Mouse (Mus musculus) embryonic facial prominence, embryonic 10.5 days (tissue): ENCODE data around the gene Ins2. TPM values are rescaled to one million over a fixed set of nuclear protein-coding genes. Genes with fewer than 3 reads are reported as not detected.

ENCODE experiments used
- DNase-seq: peaks from one replicate; pipeline ENCODE4 v3.0.0-alpha.2; 2017; ENCODE audit warnings: low spot score
- H3K27ac ChIP-seq: fragments of 300-500 bp; sonication (generic); replicated peaks from 2 replicates; pipeline ENCODE4 v1.5.1; 2016; ENCODE audit warnings: mild to moderate bottlenecking
- H3K27me3 ChIP-seq: fragments of 300-500 bp; sonication (generic); replicated peaks from 2 replicates; pipeline ENCODE4 v1.6.1; 2016; ENCODE audit warnings: low read depth, mild to moderate bottlenecking; ENCODE audit not compliant: poor library complexity, severe bottlenecking
- H3K36me3 ChIP-seq: fragments of 300-500 bp; sonication (generic); replicated peaks from 2 replicates; pipeline ENCODE4 v1.6.1; 2016; ENCODE audit warnings: mild to moderate bottlenecking, moderate library complexity
- H3K4me1 ChIP-seq: fragments of 300-500 bp; sonication (generic); 2 replicates; pipeline ENCODE4 v1.6.1; 2016
- H3K4me3 ChIP-seq: fragments of 300-500 bp; sonication (generic); 2 replicates; pipeline ENCODE4 v1.5.1; 2016; ENCODE audit warnings: mild to moderate bottlenecking, moderate library complexity
- H3K9me3 ChIP-seq: fragments of 300-500 bp; sonication (generic); 2 replicates; pipeline ENCODE4 v1.6.1; 2016; ENCODE audit warnings: mild to moderate bottlenecking
- WGBS: fragments of 180-500 bp; shearing (Covaris S2); methylation state at CpG from one replicate; pipeline ENCODE4 v1.1.7; 2016; 5-methylcytosine and 5-hydroxymethylcytosine counted together
- polyA plus RNA-seq: library from polyadenylated mRNA; unstranded; fragments of >200 nt; fragmentation: Nextera tagmentation; extraction: Ambion mirVana; gene quantifications from 2 replicates; pipeline ENCODE4 v1.2.1, GENCODE M21; 2016

Ins2 gene
- polyA plus RNA-seq, 1 experiment from 2014 or later, result not detected

GRCm38 (mm10) chr7:142675141-142675540, 68.0 kb downstream of the Ins2 start:
- H3K27ac ChIP-seq, result peak overlapping the region; percentile 12; the same call in 1 of the 2 replicates
- H3K36me3 ChIP-seq, result no peaks in the 10 kb centered on the region
- H3K4me3 ChIP-seq, result no peak overlapping the region
- H3K9me3 ChIP-seq, result peaks cover 20% of the 10 kb centered on the region
- 0 out of 2 replicates have a peak, but pooled peaks cover 5% of the 10 kb centered on the region for H3K4me1 ChIP-seq
- no peaks in the 10 kb centered on the region for H3K27me3 ChIP-seq
- no peak for DNase-seq
- WGBS, result 70% methylated on average over 6 of the region's 6 CpGs

- no peak overlapping the region for H3K4me3 ChIP-seq
- H3K9me3 ChIP-seq, result peaks cover 41% of the 10 kb centered on the region
- H3K27me3 ChIP-seq, result peaks cover 7% of the 10 kb centered on the region
- H3K27ac ChIP-seq, result no peak overlapping the region
- DNase-seq, result peak; percentile 54
- H3K36me3 ChIP-seq, result peaks cover 28% of the 10 kb centered on the region
- peaks cover 5% of the 10 kb centered on the region; the same call in 1 of the 2 replicates for H3K4me1 ChIP-seq
- 16% methylated on average over 4 of the region's 4 CpGs for WGBS
Observed at GRCm38 (mm10) chr7:142672120-142672519, 71.1 kb downstream of the Ins2 start.

GRCm38 (mm10) chr7:142671067-142671466, 72.1 kb downstream of the Ins2 start:
- DNase-seq, result no peak
- peaks cover 39% of the 10 kb centered on the region for H3K36me3 ChIP-seq
- peaks cover 5% of the 10 kb centered on the region; the same call in 1 of the 2 replicates for H3K4me1 ChIP-seq
- H3K27ac ChIP-seq, result no peak overlapping the region
- 92% methylated on average over 1 of the region's 1 CpGs for WGBS
- peaks cover 41% of the 10 kb centered on the region for H3K9me3 ChIP-seq
- H3K4me3 ChIP-seq, result no peak overlapping the region
- H3K27me3 ChIP-seq, result peaks cover 17% of the 10 kb centered on the region

GRCm38 (mm10) chr7:142669751-142670625, 73.2 kb downstream of the Ins2 start, which contains the start of gene Gm49394:
Gm49394 (minus strand) TSS chr7:142669942.
- Histone ChIP-seq H3K4me3 (no peak within 1 kb of the TSS), H3K36me3 (peaks cover 41% of the 10 kb centered on the region), H3K27me3 (peaks cover 28% of the 10 kb centered on the region), H3K27ac (no peak within 1 kb of the TSS), H3K4me1 (peaks cover 4% of the 10 kb centered on the region), H3K9me3 (peaks cover 41% of the 10 kb centered on the region)
- 85% methylated on average over 23 of the region's 23 CpGs for WGBS
- DNase-seq, result no peak

GRCm38 (mm10) chr7:142668328-142668727, 74.9 kb downstream of the Ins2 start:
- Histone ChIP-seq H3K4me3 (no peak overlapping the region), H3K4me1 (peaks cover 17% of the 10 kb centered on the region), H3K36me3 (peaks cover 41% of the 10 kb centered on the region), H3K27me3 (peaks cover 45% of the 10 kb centered on the region), H3K9me3 (peaks cover 41% of the 10 kb centered on the region), H3K27ac (no peak overlapping the region)
- 96% methylated on average over 1 of the region's 1 CpGs for WGBS
- no peak for DNase-seq

GRCm38 (mm10) chr7:142667521-142667920, 75.7 kb downstream of the Ins2 start:
- Histone ChIP-seq H3K36me3 (peaks cover 41% of the 10 kb centered on the region), H3K27me3 (peaks cover 53% of the 10 kb centered on the region), H3K9me3 (peaks cover 41% of the 10 kb centered on the region), H3K4me1 (peaks cover 17% of the 10 kb centered on the region), H3K4me3 (no peak overlapping the region), H3K27ac (no peak overlapping the region)
- no peak for DNase-seq
- 91% methylated on average over 18 of the region's 18 CpGs for WGBS

GRCm38 (mm10) chr7:142666659-142667058, 76.5 kb downstream of the Ins2 start, which contains the start of gene Igf2:
Igf2 (minus strand) TSS chr7:142666816.
- Histone ChIP-seq H3K4me3 (0 out of 2 replicates have a peak within 1 kb of the TSS, but pooled peaks have one; percentile 64), H3K9me3 (peaks cover 35% of the 10 kb centered on the region), H3K4me1 (peaks cover 17% of the 10 kb centered on the region), H3K27me3 (peaks cover 62% of the 10 kb centered on the region), H3K36me3 (peaks cover 41% of the 10 kb centered on the region), H3K27ac (peak within 1 kb of the TSS; percentile 30)
- DNase-seq, result no peak
- WGBS, result 84% methylated on average over 2 of the region's 2 CpGs

GRCm38 (mm10) chr7:142666109-142666508, 77.1 kb downstream of the Ins2 start:
- Histone ChIP-seq H3K4me3 (no peak overlapping the region), H3K27me3 (peaks cover 67% of the 10 kb centered on the region), H3K36me3 (peaks cover 41% of the 10 kb centered on the region), H3K9me3 (peaks cover 30% of the 10 kb centered on the region), H3K27ac (peak overlapping the region; percentile 30), H3K4me1 (peaks cover 17% of the 10 kb centered on the region)
- 80% methylated on average over 4 of the region's 4 CpGs for WGBS
- no peak for DNase-seq

- Histone ChIP-seq H3K9me3 (peaks cover 23% of the 10 kb centered on the region), H3K27ac (peak overlapping the region; percentile 35; the same call in 1 of the 2 replicates), H3K27me3 (peaks cover 75% of the 10 kb centered on the region), H3K4me3 (peak overlapping the region; percentile 64; the same call in 1 of the 2 replicates), H3K36me3 (peaks cover 41% of the 10 kb centered on the region), H3K4me1 (peaks cover 25% of the 10 kb centered on the region)
- DNase-seq, result no peak
- WGBS, result 54% methylated on average over 5 of the region's 5 CpGs
Observed at GRCm38 (mm10) chr7:142665364-142665763, 77.8 kb downstream of the Ins2 start.

GRCm38 (mm10) chr7:142664465-142665029, 78.6 kb downstream of the Ins2 start:
- peaks cover 36% of the 10 kb centered on the region for H3K36me3 ChIP-seq
- H3K27ac ChIP-seq, result peak overlapping the region; percentile 81
- peak overlapping the region; percentile 64 for H3K4me3 ChIP-seq
- peaks cover 83% of the 10 kb centered on the region for H3K27me3 ChIP-seq
- peaks cover 15% of the 10 kb centered on the region for H3K9me3 ChIP-seq
- 6% methylated on average over 9 of the region's 9 CpGs for WGBS
- peaks cover 33% of the 10 kb centered on the region for H3K4me1 ChIP-seq
- no peak for DNase-seq

GRCm38 (mm10) chr7:142663931-142664421, 79.2 kb downstream of the Ins2 start:
- WGBS, result under 1% methylated on average over 53 of the region's 53 CpGs
- Histone ChIP-seq H3K4me3 (peak overlapping the region; percentile 64), H3K4me1 (peaks cover 39% of the 10 kb centered on the region), H3K9me3 (peaks cover 10% of the 10 kb centered on the region), H3K27me3 (peaks cover 88% of the 10 kb centered on the region), H3K27ac (peak overlapping the region; percentile 81), H3K36me3 (peaks cover 30% of the 10 kb centered on the region)
- peak; percentile 69 for DNase-seq

GRCm38 (mm10) chr7:142663151-142663550, 80.0 kb downstream of the Ins2 start:
- Histone ChIP-seq H3K27me3 (peaks cover 97% of the 10 kb centered on the region), H3K27ac (peak overlapping the region; percentile 61), H3K9me3 (peaks cover 3% of the 10 kb centered on the region), H3K36me3 (peaks cover 23% of the 10 kb centered on the region), H3K4me3 (peak overlapping the region; percentile 64), H3K4me1 (peaks cover 47% of the 10 kb centered on the region)
- WGBS, result 7% methylated on average over 5 of the region's 5 CpGs
- no peak for DNase-seq
